Mouse (Mus musculus): Measurements from ENCODE around the gene Msx2.

- TF ChIP-seq CTCF (IDR thresholded peaks at IDR 0.05; ENCODE audit: low read depth) (no peak), EP300 (IDR thresholded peaks at IDR 0.05; ENCODE audit: low read depth) (no peak)
These were observed 48.6 kb upstream of the Msx2 start for GRCm38 (mm10) chr13:53521468-53521867.

All from liver, postnatal 0 days (tissue).